In genomic region chr13:104122078-104122840, GRCm38 (mm10) we compare ENCODE assay signal across 22 mouse cellular contexts. TPM values are rescaled to one million over a fixed set of nuclear protein-coding genes. Genes with fewer than 3 reads are reported as not detected.
A peak's percentile ranks its signal among the peaks of the same experiment; 100 is the strongest.
DNase-seq lines count a peak whose midpoint lies in the region; ATAC-seq and TF ChIP-seq lines count a peak whose summit lies in the region.
"Had no signal": no experiment of that assay in that cellular context is flagged by ENCODE, and none has a peak within 500 bp of the region (broad histone marks: within the 10 kb centered on the region; RNA-seq: fewer than 3 reads in every experiment).

No protein-coding gene starts in this region.

- WGBS in hindbrain, embryonic 11.5 days, result 69% methylated on average over 17 of the region's 17 CpGs
- WGBS in hindbrain, postnatal 0 days, result 63% methylated on average over 17 of the region's 17 CpGs
- 50% methylated on average over 17 of the region's 17 CpGs for WGBS in limb, embryonic 14.5 days
- 62% methylated on average over 17 of the region's 17 CpGs for WGBS in limb, embryonic 10.5 days
- WGBS in stomach, embryonic 15.5 days, result 43% methylated on average over 17 of the region's 17 CpGs

- no peak for TF ChIP-seq POLR2A in limb, embryonic 14.5 days (IDR thresholded peaks at IDR 0.05; ENCODE audit: borderline replicate concordance, extremely low read depth, insufficient read depth, insufficient read length)

- H3K4me3 ChIP-seq in hindbrain, embryonic 11.5 days (ENCODE audit: low read depth, low read length), result no peak overlapping the region
- H3K4me3 ChIP-seq in hindbrain, postnatal 0 days (ENCODE audit: low read length), result no peak overlapping the region
- H3K4me3 ChIP-seq in limb, embryonic 14.5 days (replicated peaks; ENCODE audit: low read length), result no peak overlapping the region
- no peak overlapping the region for H3K4me3 ChIP-seq in limb, embryonic 10.5 days
- no peak overlapping the region for H3K4me3 ChIP-seq in stomach, embryonic 15.5 days (replicated peaks)
- H3K4me3 ChIP-seq: embryonic facial prominence, embryonic 13.5 days; forebrain, embryonic 10.5 days; hindbrain, embryonic 13.5 days; limb, embryonic 15.5 days; neural tube, embryonic 15.5 days had no signal

- no peaks in the 10 kb centered on the region for H3K4me1 ChIP-seq in hindbrain, embryonic 11.5 days (replicated peaks; ENCODE audit: control insufficient read depth, insufficient read depth, low read length)
- no peaks in the 10 kb centered on the region for H3K4me1 ChIP-seq in hindbrain, postnatal 0 days (ENCODE audit: insufficient read depth, low read length)
- H3K4me1 ChIP-seq in limb, embryonic 14.5 days (ENCODE audit: control insufficient read depth, insufficient read depth, low read length), result no peaks in the 10 kb centered on the region
- H3K4me1 ChIP-seq in limb, embryonic 10.5 days, result no peaks in the 10 kb centered on the region
- H3K4me1 ChIP-seq in stomach, embryonic 15.5 days, result no peaks in the 10 kb centered on the region; the same call in 1 of the 2 replicates
- H3K4me1 ChIP-seq: embryonic facial prominence, embryonic 13.5 days; hindbrain, embryonic 13.5 days; limb, embryonic 15.5 days; neural tube, embryonic 15.5 days had no signal

- peak; percentile 33; the same call in 1 of the 2 replicates for ATAC-seq in hindbrain, embryonic 11.5 days (ENCODE audit: low FRiP score)
- no peak for ATAC-seq in hindbrain, postnatal 0 days
- peak; percentile 47; the same call in 1 of the 2 replicates for ATAC-seq in limb, embryonic 14.5 days (ENCODE audit: low FRiP score, low read depth)
- no peak for ATAC-seq in stomach, embryonic 15.5 days (ENCODE audit: insufficient read depth, low FRiP score, low read depth)

- H3K27me3 ChIP-seq in hindbrain, embryonic 11.5 days (ENCODE audit: control insufficient read depth, insufficient read depth, low read length), result no peaks in the 10 kb centered on the region
- no peaks in the 10 kb centered on the region for H3K27me3 ChIP-seq in hindbrain, postnatal 0 days (ENCODE audit: insufficient read depth, low read length)
- no peaks in the 10 kb centered on the region for H3K27me3 ChIP-seq in limb, embryonic 14.5 days (ENCODE audit: control insufficient read depth, insufficient read depth, low read length)
- H3K27me3 ChIP-seq in limb, embryonic 10.5 days (ENCODE audit: low read depth, poor library complexity, severe bottlenecking), result no peaks in the 10 kb centered on the region
- H3K27me3 ChIP-seq in stomach, embryonic 15.5 days (replicated peaks), result no peaks in the 10 kb centered on the region
- H3K27me3 ChIP-seq: embryonic facial prominence, embryonic 13.5 days; hindbrain, embryonic 13.5 days; limb, embryonic 15.5 days; neural tube, embryonic 15.5 days had no signal

- H3K4me2 ChIP-seq in hindbrain, embryonic 11.5 days (replicated peaks; ENCODE audit: low read depth, low read length), result no peak overlapping the region
- no peak overlapping the region for H3K4me2 ChIP-seq in hindbrain, postnatal 0 days (ENCODE audit: low read depth, low read length)
- H3K4me2 ChIP-seq in limb, embryonic 14.5 days (replicated peaks; ENCODE audit: low read depth, low read length, severe bottlenecking), result no peak overlapping the region
- H3K4me2 ChIP-seq in stomach, embryonic 15.5 days, result peak overlapping the region; percentile 19; the same call in 1 of the 2 replicates
- H3K4me2 ChIP-seq: embryonic facial prominence, embryonic 13.5 days; hindbrain, embryonic 13.5 days; limb, embryonic 15.5 days; midbrain, embryonic 11.5 days; neural tube, embryonic 15.5 days had no signal

- no peak for DNase-seq in hindbrain, embryonic 11.5 days (ENCODE audit: low spot score)
- no peak for DNase-seq in hindbrain, postnatal 0 days (ENCODE audit: low spot score)
- no peak for DNase-seq in limb, embryonic 14.5 days (ENCODE audit: low spot score)
- no peak for DNase-seq in limb, embryonic 10.5 days (ENCODE audit: low spot score)
- DNase-seq in R1 (ENCODE audit: low read depth, low spot score), result peak; percentile 71
- DNase-seq in ovary, postnatal 14 days (ENCODE audit: low spot score), result no peak
- DNase-seq in cerebellum, postnatal 25 days, result no peak
- DNase-seq: adrenal gland, postnatal 25 days; cerebellum, adult 2 months; gastrocnemius, postnatal 25 days; heart, postnatal 10 days; lung, postnatal 4 days; retina, postnatal 1 day; thymus, adult 2 months had no signal

- no peak overlapping the region for H3K9ac ChIP-seq in hindbrain, embryonic 11.5 days (ENCODE audit: low read depth, low read length)
- H3K9ac ChIP-seq in hindbrain, postnatal 0 days (replicated peaks; ENCODE audit: low read length), result no peak overlapping the region
- H3K9ac ChIP-seq in limb, embryonic 14.5 days (ENCODE audit: low read depth, low read length, severe bottlenecking), result no peak overlapping the region
- no peak overlapping the region for H3K9ac ChIP-seq in stomach, embryonic 15.5 days
- H3K9ac ChIP-seq: embryonic facial prominence, embryonic 13.5 days; hindbrain, embryonic 13.5 days; limb, embryonic 15.5 days; neural tube, embryonic 15.5 days had no signal

- no peak overlapping the region for H3K27ac ChIP-seq in hindbrain, embryonic 11.5 days (ENCODE audit: low read depth, low read length)
- no peak overlapping the region for H3K27ac ChIP-seq in hindbrain, postnatal 0 days
- no peak overlapping the region for H3K27ac ChIP-seq in limb, embryonic 14.5 days (replicated peaks; ENCODE audit: low read depth, low read length)
- no peak overlapping the region for H3K27ac ChIP-seq in limb, embryonic 10.5 days
- no peak overlapping the region for H3K27ac ChIP-seq in stomach, embryonic 15.5 days
- H3K27ac ChIP-seq: embryonic facial prominence, embryonic 13.5 days; forebrain, embryonic 10.5 days; hindbrain, embryonic 13.5 days; limb, embryonic 15.5 days; neural tube, embryonic 15.5 days had no signal

- 0 out of 2 replicates have a peak, but pooled peaks cover 2% of the 10 kb centered on the region for H3K36me3 ChIP-seq in hindbrain, embryonic 11.5 days (ENCODE audit: control insufficient read depth, insufficient read depth, low read length)
- H3K36me3 ChIP-seq in hindbrain, postnatal 0 days (ENCODE audit: insufficient read depth, low read length), result peaks cover 7% of the 10 kb centered on the region; the same call in 1 of the 2 replicates
- H3K36me3 ChIP-seq in limb, embryonic 14.5 days (ENCODE audit: control insufficient read depth, insufficient read depth, low read length), result peaks cover 14% of the 10 kb centered on the region; the same call in 1 of the 2 replicates
- H3K36me3 ChIP-seq in limb, embryonic 10.5 days, result peaks cover 6% of the 10 kb centered on the region
- no peaks in the 10 kb centered on the region for H3K36me3 ChIP-seq in stomach, embryonic 15.5 days
- H3K36me3 ChIP-seq: limb, embryonic 15.5 days had no signal

- no peak for TF ChIP-seq CTCF in hindbrain, postnatal 0 days (IDR thresholded peaks at IDR 0.05; ENCODE audit: low read depth)

- no peaks in the 10 kb centered on the region for H3K9me3 ChIP-seq in hindbrain, embryonic 11.5 days (ENCODE audit: control insufficient read depth, low read length)
- no peaks in the 10 kb centered on the region for H3K9me3 ChIP-seq in hindbrain, postnatal 0 days (ENCODE audit: low read length)
- no peaks in the 10 kb centered on the region for H3K9me3 ChIP-seq in limb, embryonic 14.5 days (ENCODE audit: control insufficient read depth, low read length)
- no peaks in the 10 kb centered on the region for H3K9me3 ChIP-seq in limb, embryonic 10.5 days (replicated peaks)
- H3K9me3 ChIP-seq in stomach, embryonic 15.5 days, result no peaks in the 10 kb centered on the region
- H3K9me3 ChIP-seq: embryonic facial prominence, embryonic 13.5 days; forebrain, embryonic 10.5 days; hindbrain, embryonic 13.5 days; limb, embryonic 15.5 days; neural tube, embryonic 15.5 days had no signal

RNA-seq across cellular contexts. Expression of gene Sgtb, which starts 12.7 kb away (rescaled TPM):
- polyA plus RNA-seq in hindbrain, embryonic 11.5 days (2014; fragmentation: Nextera tagmentation; extraction: Ambion mirVana), result 27.6 and 27.9 TPM in 2 replicates
- total RNA-seq in hindbrain, postnatal 0 days (2014; rRNA removed), result 26.8 and 36.7 TPM in 2 replicates
- 24.3 and 24.9 TPM in 2 replicates for polyA plus RNA-seq in hindbrain, postnatal 0 days (2015; fragmentation: Nextera tagmentation; extraction: Ambion mirVana)
- polyA plus RNA-seq in limb, embryonic 14.5 days (2012; rRNA removed), result 4.9 and 5.9 TPM in 2 replicates
- polyA plus RNA-seq in limb, embryonic 14.5 days (2014; fragmentation: Nextera tagmentation; extraction: Ambion mirVana), result 7.3 and 7.5 TPM in 2 replicates
- polyA plus RNA-seq in limb, embryonic 10.5 days (2016; fragmentation: Nextera tagmentation; extraction: Ambion mirVana), result 5.8 and 7.3 TPM in 2 replicates
- 5.8 and 6.0 TPM in 2 replicates for polyA plus RNA-seq in stomach, embryonic 15.5 days (2015; fragmentation: Nextera tagmentation; extraction: Ambion mirVana)
- total RNA-seq: MEL had no signal

RNA-seq across cellular contexts. Expression of gene Nln, which starts 12.8 kb away (rescaled TPM):
- 22.8 and 26.1 TPM in 2 replicates for polyA plus RNA-seq in hindbrain, embryonic 11.5 days (2014; fragmentation: Nextera tagmentation; extraction: Ambion mirVana)
- 67.3 and 71.6 TPM in 2 replicates for total RNA-seq in hindbrain, postnatal 0 days (2014; rRNA removed)
- polyA plus RNA-seq in hindbrain, postnatal 0 days (2015; fragmentation: Nextera tagmentation; extraction: Ambion mirVana), result 52.9 and 53.7 TPM in 2 replicates
- polyA plus RNA-seq in limb, embryonic 14.5 days (2012; rRNA removed), result 7.6 and 9.8 TPM in 2 replicates
- 16.6 and 17.3 TPM in 2 replicates for polyA plus RNA-seq in limb, embryonic 14.5 days (2014; fragmentation: Nextera tagmentation; extraction: Ambion mirVana)
- 20.2 and 20.4 TPM in 2 replicates for polyA plus RNA-seq in limb, embryonic 10.5 days (2016; fragmentation: Nextera tagmentation; extraction: Ambion mirVana)
- polyA plus RNA-seq in stomach, embryonic 15.5 days (2015; fragmentation: Nextera tagmentation; extraction: Ambion mirVana), result 19.2 and 20.5 TPM in 2 replicates

RNA-seq across cellular contexts. Expression of gene Trappc13, which starts 56.0 kb away (rescaled TPM):
- polyA plus RNA-seq in hindbrain, embryonic 11.5 days (2014; fragmentation: Nextera tagmentation; extraction: Ambion mirVana), result 85.4 and 87.8 TPM in 2 replicates
- 26.0 and 27.7 TPM in 2 replicates for total RNA-seq in hindbrain, postnatal 0 days (2014; rRNA removed)
- 41.9 and 46.6 TPM in 2 replicates for polyA plus RNA-seq in hindbrain, postnatal 0 days (2015; fragmentation: Nextera tagmentation; extraction: Ambion mirVana)
- polyA plus RNA-seq in limb, embryonic 14.5 days (2012; rRNA removed), result 18.6 and 23.4 TPM in 2 replicates
- polyA plus RNA-seq in limb, embryonic 14.5 days (2014; fragmentation: Nextera tagmentation; extraction: Ambion mirVana), result 43.9 and 49.7 TPM in 2 replicates
- polyA plus RNA-seq in limb, embryonic 10.5 days (2016; fragmentation: Nextera tagmentation; extraction: Ambion mirVana), result 70.3 and 71.1 TPM in 2 replicates
- 57.3 and 62.3 TPM in 2 replicates for polyA plus RNA-seq in stomach, embryonic 15.5 days (2015; fragmentation: Nextera tagmentation; extraction: Ambion mirVana)

RNA-seq across cellular contexts. Expression of gene Trim23, which starts 56.3 kb away (rescaled TPM):
- polyA plus RNA-seq in hindbrain, embryonic 11.5 days (2014; fragmentation: Nextera tagmentation; extraction: Ambion mirVana), result 28.1 and 28.7 TPM in 2 replicates
- 27.5 and 29.7 TPM in 2 replicates for total RNA-seq in hindbrain, postnatal 0 days (2014; rRNA removed)
- polyA plus RNA-seq in hindbrain, postnatal 0 days (2015; fragmentation: Nextera tagmentation; extraction: Ambion mirVana), result 28.8 and 30.7 TPM in 2 replicates
- 13.0 and 14.9 TPM in 2 replicates for polyA plus RNA-seq in limb, embryonic 14.5 days (2012; rRNA removed)
- polyA plus RNA-seq in limb, embryonic 14.5 days (2014; fragmentation: Nextera tagmentation; extraction: Ambion mirVana), result 18.0 and 21.3 TPM in 2 replicates
- 15.2 and 19.2 TPM in 2 replicates for polyA plus RNA-seq in limb, embryonic 10.5 days (2016; fragmentation: Nextera tagmentation; extraction: Ambion mirVana)
- 13.6 and 15.2 TPM in 2 replicates for polyA plus RNA-seq in stomach, embryonic 15.5 days (2015; fragmentation: Nextera tagmentation; extraction: Ambion mirVana)

Comparison
In these comparisons a context has a peak if more than half of its experiments do, and no peak if none do; other contexts are left out.
1. ATAC-seq: peak in hindbrain, embryonic 11.5 days (single experiment) and limb, embryonic 14.5 days (single experiment); none in hindbrain, postnatal 0 days (single experiment) and stomach, embryonic 15.5 days (single experiment).